Mouse (Mus musculus) layer of hippocampus, adult 9-10 months (tissue): Measurements from ENCODE around the gene Sectm1b.

Experiments
- DNase-seq: peaks from one replicate; pipeline ENCODE4 v3.0.0; 2022; ENCODE audit warnings: low spot score

Sectm1b gene

DNA sequence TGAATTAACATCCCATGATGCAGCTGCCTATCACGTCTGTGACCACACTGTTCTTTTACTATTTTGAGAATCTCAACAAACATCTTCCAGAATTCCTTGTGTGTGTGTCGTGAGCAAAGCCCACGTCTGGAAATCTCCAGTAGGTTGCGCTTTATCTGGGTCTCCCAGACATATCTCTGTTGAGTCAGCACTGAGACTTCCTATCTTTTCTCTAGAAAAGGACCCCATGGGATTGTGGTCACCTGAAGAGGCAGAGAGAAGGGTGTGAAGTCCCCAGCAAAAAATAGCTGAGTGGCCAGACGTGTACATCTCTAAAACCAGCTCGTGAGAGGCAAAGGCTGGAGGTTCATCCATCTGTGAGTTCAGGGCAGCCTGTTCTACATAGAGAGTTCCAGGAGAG, 39.2 kb downstream of the Sectm1b start:
- DNase-seq: no peak

DNA sequence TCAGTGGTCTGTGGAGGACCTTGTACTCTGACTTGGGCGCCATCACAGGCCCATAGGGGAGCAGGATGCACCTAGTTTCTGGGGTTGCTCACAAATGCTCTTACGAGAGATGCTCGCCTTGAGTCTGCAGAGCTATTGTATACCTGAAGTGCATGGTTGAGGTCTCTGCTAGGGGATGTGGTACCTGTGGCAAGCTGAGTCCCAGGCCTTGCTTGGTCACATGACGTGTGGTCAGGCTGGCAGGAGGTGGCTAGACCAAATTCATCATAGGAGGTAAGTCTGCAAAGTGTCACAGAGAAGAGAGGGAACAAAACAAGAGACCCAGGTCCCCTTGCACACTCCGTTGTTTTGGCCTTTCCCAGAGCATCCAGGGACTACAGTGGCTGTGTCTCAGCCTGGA, 43.9 kb downstream of the Sectm1b start:
- DNase-seq: no peak

DNA sequence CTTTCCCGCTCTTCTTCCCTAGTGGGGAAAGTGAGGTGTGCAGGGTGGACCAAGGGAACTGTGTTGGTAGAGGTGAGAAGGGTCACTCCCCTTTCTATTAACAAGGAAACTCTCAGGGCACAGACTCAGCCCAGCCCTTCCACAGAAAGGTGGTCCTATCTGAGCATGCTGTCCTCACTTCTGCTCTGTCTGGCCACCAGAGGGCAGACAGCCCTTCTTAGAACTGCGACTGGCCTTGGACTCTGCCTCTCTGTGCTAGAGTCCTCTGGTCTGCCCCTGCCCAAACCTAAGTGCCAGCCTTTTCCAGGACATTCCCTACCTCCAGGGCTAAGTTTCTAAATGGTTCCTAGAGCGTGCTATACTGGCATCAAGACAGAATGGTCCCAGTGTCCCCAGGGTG, 45.7 kb downstream of the Sectm1b start:
- DNase-seq: no peak

DNA sequence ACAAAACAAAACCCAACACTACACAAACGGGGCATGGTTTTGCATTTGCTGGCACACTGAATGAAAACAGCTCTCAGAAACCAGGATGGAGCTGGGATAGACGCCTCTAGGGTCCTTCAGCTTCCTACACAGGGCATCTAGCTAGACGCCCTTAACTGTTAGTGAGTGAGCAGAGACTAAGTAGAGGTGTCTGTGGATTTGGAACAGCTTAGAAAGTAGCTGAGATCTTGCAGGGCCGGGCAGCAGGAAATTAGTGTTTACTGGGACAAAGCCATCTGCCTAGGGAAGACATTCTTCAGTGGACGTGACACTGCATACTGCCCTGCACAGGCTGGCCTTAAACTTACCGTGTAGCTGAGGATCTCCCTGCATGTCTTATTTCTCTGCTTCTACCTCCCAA, 47.9 kb downstream of the Sectm1b start:
- DNase-seq: no peak

DNA sequence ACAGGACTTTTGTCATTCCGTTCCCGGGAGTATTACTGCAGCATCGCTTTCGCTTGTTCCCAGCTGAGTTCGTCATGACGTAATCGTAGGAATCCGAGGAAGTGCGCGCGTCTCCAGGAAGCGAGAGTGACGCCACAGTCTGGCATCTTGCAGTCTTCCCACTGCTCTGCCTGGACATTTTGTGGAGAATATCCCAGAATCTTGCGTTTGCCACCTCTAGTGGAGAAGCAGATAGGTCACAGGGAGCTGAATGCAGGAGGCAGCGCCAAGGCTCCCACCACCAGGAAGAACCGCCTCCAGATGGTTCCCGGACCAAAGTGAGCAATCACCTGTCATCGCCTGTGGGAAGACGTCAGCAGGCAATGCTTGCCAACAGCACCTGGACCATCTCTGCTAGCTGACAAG, 48.5 kb downstream of the Sectm1b start:
- no peak for DNase-seq

DNA sequence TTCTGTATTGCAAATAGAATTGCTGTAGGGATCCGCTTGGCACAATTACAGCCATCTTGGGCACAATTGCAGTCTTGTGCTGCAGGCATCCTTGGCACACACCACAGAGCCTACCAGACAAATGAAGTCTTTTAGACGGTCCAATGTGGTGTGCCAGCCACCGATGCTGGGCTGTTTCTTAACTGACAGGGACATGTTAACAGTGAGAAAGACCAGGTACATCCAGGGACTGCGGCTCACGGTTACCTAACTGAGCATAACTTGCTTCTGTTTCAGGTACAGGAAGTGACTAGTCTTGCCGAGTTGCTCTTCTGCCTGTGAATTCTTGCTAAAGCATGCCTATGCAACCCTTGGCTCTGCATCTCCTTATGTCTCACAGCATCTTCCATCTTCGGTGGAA, 49.7 kb downstream of the Sectm1b start:
- DNase-seq: no peak

DNA sequence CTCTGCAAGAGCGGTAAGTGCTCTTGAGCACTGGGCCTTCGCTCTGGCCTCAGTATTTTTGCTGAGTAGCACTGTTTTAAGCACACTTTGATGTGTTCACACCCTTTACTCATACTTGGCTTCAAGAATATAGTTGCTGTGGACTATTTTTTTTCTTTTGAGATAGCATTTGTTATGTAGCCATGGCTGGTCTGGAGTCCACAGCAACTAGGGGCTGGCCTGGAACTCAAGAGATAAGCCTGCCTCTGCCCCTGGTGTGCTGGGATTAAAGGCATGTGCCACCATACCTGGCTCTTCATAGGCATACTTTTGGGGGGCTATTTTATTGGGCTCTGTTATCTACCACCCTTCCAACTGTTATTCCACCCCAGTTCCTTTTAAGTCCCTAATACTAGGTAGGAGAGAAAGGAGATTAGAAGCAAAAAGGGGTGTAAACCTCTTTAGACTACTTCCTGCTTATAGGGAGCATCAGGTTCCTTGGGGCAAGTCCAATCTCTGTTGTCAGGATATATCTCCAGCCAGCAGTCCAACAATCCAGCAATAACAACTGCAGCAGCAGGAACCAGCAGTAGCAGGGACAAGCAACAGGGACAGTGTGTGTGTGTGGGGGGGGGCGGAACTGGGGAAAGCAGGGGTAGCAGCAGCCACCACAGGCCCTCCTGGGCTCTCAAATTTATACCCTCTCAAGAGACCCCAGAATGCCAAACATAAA, 53.2 kb downstream of the Sectm1b start:
- no peak for DNase-seq

DNA sequence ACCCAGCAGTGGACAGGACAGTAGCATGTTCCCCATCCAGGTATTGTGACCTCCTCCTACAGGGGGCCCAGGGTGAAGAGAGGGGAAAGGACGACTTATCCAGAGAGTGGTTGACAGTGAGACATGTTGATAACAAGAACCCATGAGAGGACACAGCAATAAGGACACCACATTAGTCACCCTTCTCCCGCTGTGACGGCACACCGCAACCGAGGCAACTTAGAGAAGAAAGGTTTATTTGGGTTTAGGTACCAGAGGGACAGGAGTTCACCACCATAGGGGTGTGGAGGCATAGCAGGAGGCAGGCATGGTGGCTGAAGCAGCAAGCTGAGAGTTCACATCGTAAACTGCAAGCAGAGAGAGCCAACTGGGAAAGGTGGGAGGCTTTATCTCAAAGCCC, 57.2 kb downstream of the Sectm1b start:
- no peak for DNase-seq

DNA sequence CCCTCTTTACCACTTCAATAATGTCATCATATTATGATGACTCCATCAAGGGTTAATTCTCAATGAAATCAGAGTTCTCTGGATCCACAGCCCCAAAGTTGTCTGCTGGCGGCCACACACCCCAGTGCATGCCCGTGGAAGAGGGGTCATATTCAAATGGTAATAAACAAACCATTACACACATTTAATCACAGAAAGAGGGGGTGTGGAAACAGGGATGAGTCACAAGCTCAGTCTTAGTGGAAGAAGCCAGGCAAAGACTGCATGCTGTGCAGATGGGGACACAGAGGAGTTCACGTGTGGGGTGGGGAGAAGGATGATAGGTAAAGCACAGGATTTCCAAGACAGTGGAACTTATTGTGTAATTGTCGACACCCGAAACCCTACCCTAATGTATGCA, 59.1 kb downstream of the Sectm1b start:
- DNase-seq: no peak
